Mouse (Mus musculus) liver, adult (tissue): ENCODE measurements around the gene Rps6ka2.
A peak's percentile ranks its signal among the peaks of the same experiment; 100 is the strongest.

Source experiments
- GATA4 ChIP-seq: IDR thresholded peaks from 2 replicates; pipeline ENCODE4 v1.6.1; 2014; ENCODE audit warnings: mild to moderate bottlenecking, low read length; ENCODE audit not compliant: insufficient replicate concordance

Gene Rps6ka2

DNA sequence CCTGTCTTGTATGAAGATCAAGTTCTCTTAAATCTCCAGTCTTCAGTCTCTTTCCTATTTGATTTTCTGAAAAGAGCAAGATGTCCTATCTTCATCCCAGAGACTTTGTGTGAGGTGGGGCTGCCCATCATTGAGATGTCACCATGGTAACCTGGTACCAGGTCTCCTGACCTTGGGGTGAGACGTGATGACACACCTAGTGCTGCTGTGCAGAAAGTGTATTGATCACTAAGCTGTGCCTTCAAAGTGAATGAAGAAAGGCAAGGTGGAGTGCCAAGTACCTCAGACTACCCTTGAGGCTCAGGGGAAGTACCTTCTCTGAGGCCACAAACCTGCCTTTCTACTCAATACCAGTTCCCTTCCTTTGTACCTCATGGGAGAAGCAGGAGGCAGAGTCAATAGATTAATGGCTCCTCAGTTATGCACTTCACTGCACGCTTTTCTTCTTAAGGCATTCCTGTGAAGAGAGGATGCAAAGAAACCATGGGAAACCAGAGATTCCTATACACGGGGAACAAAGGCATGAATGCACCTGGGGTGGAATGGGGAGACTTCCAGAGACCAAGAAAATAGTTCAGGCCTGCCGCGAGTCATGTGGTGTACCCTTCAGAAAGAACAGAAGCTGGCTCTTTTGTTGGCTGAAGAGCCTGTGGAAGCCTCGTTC, 77.1 kb downstream of the Rps6ka2 start:
- TF ChIP-seq GATA4: no peak

DNA sequence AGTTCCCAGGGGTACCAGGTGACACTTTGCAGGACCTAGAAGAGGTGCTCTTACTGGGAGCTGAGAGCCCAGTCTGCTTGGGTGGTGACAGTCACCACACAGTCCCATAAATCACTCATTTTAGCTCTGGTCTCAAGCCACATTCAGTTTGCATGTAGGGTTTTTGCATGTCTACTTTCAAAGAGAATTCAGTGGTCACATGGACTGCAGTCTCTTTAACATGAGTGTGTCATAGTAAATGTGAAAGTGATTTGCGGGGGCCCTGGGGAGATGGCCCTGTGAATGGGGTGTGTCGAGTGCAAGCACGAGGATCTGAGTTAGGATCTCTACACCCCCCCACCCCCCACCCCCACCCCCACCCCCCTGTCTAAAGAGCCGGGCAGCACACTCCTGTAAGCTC, 80.5 kb downstream of the Rps6ka2 start:
- no peak for TF ChIP-seq GATA4

DNA sequence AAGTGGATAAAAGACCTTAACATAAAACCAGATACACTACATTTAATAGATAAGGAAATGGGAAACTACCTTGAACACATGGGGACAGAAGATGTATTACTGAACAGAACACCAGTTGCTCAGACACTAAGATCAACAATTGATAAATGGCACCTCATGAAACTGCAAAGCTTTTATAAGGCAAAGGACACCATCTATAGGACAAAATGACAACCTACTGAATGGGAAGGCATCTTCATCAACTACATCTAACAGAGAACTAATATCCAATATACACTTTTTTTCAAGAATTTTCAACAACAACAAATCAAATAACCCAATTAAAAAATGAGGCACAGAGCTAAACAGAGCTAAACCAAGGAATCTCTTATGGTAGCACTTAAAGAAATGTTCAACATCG, 87.3 kb downstream of the Rps6ka2 start:
- TF ChIP-seq GATA4: no peak

DNA sequence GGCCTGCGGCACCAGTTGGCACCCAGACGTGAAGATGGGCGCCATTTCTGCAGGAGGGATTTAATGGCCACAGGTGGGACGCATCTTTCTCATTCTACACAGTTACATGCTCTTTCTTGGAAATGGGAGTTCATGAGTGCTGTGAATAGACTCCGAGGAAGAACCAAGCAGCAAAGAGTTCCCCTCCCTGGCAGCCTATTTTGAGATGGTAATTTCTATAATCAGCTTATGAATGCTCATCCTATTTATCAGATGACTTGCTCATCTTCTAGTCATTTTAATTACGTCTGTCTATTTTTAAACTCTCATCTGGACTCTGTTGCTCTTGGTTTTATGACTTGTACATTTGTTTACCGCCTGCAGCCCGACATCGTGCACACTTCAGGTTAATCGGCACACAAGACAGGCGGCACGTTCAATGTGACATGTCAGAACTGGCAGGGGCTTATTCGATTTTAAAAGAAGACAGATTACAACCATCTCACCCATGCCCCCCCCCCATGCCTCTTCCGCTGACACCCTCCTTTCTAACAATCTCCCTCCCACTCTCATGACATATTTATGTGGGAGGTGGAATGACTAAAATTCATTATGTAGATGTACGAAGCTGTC, 88.9 kb downstream of the Rps6ka2 start:
- TF ChIP-seq GATA4: no peak

DNA sequence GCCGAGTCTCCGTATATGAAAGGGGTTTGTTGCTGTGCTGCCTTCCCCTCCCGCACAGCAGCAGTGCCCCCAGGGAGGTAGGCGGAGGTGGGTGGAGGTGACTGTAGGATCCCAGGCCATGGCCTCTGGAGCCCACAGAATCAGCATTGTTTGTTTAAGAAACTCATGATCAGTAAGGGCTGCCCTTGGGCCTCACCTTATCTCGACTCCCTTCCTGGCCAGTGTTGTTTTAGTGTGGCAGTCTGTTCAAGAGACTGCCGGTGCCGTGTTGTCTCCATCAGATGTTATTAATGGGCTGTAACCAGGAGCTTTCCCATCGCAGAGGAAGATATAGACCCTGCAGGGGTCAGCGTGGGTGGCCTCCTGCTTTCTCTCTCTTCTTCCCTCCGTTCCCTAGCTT, 90.4 kb downstream of the Rps6ka2 start:
- TF ChIP-seq GATA4: peak; percentile 83; the same call in 1 of the 2 replicates

DNA sequence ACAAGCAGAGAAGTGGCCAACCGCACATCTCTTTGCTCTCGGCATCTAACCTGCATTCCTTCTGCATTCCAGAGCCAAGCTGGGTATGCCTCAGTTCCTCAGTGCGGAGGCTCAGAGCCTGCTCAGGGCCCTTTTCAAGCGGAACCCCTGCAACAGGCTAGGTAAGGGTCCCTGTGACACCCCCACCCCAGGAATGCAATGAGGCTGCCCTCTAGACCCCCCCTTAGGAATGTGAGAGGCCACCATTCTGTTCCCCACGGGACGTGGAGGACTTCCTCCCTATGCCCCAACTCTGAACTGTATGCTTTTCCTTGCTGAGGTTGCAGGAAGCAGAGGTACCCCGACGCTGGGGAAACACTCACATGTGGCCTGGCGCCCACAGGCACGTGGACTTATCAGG, 92.1 kb downstream of the Rps6ka2 start:
- no peak for TF ChIP-seq GATA4

DNA sequence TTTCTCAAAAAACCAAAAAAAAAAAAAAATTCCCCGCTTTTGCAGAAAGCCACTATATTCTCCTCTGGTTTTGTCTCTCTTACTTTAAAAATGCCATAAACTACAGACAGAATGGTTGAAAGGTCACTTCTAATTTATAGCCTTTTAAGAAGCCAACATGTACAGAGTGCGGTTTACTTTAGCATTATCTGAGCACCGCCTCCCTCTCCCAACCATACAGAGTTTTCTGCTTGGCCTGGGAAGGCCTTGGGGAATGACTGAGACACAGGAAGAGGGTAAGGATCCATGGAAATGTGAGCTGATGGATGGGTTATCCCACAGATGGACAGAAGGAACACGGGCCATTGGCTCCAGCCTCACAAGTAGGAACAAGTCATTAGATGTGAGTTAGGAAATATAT, 92.7 kb downstream of the Rps6ka2 start:
- no peak for TF ChIP-seq GATA4

DNA sequence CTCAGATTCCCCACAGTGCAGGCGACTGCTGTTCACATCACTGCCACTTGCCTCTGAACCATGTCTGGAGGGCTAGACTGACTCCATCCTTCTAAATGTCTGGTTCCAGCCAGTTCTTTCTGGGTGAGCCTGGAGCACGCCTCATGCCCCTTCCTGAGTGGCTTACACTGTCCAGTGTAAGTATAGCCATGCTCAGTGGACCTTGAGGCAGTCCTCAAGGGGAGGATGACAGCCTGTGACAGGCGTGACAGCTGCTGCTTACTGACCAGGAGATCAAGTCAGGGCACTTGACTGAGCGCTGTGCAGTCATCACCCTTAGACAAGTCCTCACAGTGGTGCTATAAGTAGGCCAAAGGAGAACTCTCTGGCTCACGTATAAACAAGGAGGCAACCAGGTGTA, 94.7 kb downstream of the Rps6ka2 start:
- TF ChIP-seq GATA4: no peak

DNA sequence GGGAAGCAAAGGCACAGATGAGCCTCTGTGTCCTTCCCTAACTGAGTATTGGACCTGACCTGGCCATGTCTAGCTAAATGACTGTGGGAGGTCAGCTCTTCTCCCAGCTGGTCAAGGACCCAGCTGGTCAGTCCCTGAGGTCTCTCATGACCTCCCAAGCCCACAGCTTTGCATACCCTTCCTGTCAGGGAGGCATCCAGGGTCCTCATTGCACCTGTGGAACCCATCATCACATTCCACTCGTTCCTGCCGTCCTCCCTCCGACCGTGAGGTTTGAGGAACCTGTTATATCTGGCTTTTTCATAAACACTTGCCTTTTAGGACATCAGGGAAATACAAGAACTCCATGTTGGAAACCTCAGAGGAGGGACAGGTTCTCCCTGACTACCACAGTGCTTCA, 95.4 kb downstream of the Rps6ka2 start:
- no peak for TF ChIP-seq GATA4

DNA sequence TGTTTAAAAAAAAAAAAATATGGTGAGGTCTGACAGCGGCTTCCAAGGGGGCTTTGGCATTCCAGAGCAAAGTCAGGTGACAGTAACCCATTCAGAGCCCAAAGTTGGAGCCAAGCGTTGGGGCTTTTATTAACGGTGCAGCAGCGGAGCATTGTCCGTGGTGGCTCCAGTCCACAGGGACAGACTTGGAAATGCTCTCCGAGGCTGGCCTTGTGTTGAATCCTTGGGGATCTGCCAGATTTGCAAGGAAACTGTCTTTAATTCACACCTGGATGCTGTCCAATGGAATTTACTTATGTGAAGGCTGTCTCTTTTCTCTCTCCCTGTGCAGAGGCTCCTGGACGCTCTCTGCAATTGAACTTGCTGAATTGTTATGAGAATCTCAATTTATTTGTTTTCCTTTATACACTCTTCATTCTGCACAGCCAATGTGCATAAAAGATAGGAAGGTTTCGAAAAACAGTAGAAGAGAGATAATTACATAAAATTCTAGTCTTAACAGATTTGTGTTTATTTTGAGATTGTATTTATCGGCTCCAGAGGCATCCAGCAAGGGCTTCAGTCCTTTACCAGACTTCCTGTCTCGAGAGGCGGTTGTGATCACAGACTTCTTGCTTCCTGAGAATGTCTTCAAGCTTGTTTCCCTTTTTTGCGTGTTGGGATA, 95.9 kb downstream of the Rps6ka2 start:
- peak; percentile 59 for TF ChIP-seq GATA4

DNA sequence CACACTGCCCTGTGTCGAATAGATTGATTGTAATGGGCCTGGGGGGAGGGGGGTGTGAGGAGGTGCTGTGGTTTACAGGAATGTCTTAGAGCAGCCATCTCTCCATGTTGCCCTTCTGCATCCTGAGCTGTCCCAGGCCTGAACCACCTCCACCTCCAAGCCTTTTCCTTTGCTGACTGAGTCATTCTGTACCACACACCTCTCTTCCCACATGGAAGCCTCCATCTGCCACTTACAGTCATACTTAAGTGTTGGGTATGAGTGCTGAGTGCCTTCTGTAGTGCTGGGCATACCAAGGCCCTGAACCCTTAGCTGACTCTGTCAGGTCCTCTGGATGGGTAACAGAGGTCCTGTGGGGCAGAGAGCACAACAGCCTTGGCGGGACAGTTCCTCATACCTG, 97.9 kb downstream of the Rps6ka2 start:
- no peak for TF ChIP-seq GATA4

DNA sequence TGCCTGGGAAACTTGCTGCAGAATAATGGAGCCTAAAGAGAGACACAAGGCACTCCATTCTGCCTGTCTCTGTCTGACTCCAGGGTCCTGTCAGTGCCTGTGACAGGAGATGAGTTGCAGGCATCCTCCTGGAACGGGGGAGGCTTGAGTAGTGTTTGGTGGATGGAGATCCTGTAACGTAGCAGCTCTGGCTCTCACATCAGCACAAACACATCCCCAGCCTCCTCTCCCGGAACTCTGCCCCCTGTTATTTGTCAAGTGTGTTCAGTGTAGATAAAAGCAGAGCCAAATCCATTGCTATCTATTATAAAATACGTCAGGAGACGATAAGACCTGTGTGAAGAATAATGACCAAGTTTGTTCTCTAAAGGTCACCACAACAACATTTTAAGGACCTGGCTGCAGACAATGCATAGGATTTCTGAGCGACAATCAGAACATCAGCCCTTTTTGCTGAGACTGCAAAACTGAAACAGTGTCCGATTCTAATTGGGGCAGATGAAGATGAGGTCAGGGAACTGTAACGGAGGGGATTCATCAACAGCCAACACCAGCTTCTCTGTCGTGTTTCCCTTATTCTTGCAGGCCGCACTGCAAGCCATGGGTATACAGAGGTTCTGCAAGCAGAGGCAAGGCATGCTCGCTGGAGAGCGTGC, 99.4 kb downstream of the Rps6ka2 start:
- peak; percentile 81; the same call in 1 of the 2 replicates for TF ChIP-seq GATA4

DNA sequence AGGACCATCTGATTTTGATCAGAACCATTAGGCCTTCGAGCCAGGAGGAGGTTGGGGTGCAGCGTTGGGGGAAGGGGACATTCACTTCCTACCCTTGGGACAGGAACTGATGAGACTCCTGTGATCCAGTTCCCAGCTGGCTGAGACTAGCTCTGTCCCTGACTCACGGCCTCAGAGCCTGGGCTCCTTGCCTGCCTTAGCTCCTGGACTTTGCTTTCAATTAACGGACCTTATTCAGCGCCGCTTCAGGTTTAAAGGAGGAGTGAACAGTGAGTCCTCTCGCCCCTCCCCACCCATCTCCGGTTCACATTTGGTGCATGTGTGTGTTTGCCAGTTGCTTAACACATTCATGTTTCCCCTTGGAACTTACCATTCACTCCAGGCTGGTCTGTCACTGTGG, 100.6 kb downstream of the Rps6ka2 start:
- TF ChIP-seq GATA4: no peak

DNA sequence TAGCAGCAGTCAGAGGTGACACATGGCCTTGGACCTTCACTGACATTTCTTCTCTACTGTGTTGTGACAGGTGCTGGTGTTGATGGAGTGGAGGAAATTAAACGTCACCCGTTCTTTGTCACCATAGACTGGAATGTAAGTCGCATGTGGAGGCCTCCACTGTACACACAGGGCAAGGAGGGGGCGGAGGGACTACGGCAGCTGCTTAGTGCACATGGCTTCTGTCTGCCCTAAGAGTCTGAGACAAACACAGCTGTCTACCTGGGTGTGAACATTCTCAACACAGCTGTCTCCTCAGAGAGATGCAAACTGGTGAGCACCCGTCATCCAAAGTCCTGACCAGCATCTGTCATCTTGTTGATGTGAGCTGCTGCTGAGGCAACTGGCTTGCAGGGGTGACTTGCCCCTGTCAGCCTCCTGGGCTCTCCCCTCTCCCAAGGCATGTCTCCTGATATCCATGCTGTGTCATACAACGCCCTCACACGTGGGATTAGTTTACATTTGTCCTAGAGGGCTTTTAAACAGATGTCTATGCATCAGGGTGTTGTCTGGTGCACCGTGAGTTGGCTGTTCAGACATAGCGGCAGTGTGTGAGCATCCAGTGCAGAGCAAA, 101.7 kb downstream of the Rps6ka2 start:
- TF ChIP-seq GATA4: no peak

DNA sequence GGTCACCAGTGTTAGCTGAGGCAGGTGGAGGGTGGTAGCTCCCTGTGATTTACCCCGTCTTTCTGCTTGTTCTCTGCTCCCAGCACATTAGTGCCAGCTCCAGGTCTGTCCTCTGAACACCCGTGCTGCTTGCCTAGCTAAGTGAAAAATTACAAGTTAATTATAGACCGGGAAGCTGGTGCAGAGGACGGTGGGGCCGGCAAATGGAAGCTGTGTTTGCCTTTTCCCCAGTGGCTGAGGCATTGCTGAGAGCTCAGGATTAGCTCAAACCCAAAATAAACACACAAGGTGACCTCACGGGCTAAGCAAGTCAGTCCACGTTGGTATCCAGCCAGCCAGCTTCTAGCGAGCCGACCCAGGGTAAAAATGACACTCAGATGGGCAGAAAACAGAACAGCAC, 103.1 kb downstream of the Rps6ka2 start:
- no peak for TF ChIP-seq GATA4
